Mouse (Mus musculus) bone marrow, adult 2 months (tissue): ENCODE results near the gene Polr1a.

Experiments
- CTCF ChIP-seq: fragments of 200-500 bp; IDR thresholded peaks from 2 replicates; pipeline ENCODE4 v1.5.1; 2011; ENCODE audit warnings: low read length, control low read depth; ENCODE audit not compliant: control insufficient read depth, insufficient read depth
- POLR2A ChIP-seq: fragments of 200-500 bp; IDR thresholded peaks from 2 replicates; pipeline ENCODE4 v1.6.1; 2011; ENCODE audit warnings: low read depth, mild to moderate bottlenecking, control low read depth, low read length, borderline replicate concordance; ENCODE audit not compliant: control insufficient read depth

DNA sequence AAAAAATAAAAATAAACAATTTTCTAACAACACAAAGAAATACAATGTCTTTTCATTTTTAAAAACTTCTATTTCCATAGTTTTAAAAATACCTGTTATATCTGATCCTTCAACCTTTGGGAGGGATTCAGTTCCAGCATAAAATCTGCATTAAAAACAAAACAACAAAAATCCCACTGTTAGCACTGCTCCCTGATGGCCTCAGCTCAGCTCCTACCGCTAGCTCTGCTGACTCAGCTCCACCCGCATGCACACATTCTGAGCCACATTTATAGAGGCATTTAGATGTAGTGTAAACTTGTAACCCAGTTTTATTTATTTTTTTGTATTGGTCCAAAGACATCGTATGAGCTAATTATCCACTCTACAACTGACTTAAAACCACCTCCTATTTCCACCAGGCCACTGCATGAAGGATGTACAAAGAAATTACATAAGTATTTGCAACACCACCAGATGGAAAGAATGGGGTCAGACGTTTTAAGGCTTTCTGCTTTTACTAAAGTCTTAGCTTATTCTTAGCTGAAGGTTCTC, 1.1 kb upstream of the Polr1a start:
- TF ChIP-seq POLR2A (no peak), CTCF (no peak)
